Mouse (Mus musculus) lung, postnatal 0 days (tissue): ENCODE data around the gene Ifna15. TPM values are rescaled to one million over a fixed set of nuclear protein-coding genes. Genes with fewer than 3 reads are reported as not detected.
A peak's percentile ranks its signal among the peaks of the same experiment; 100 is the strongest.

Experiments used
- ATAC-seq: fragments of 200-750 bp; cut with Nextera tagmentation; 2 replicates; pipeline ENCODE4 v1.8.0; 2017; ENCODE audit warnings: moderate library complexity
- DNase-seq: peaks from one replicate; pipeline ENCODE4 v3.0.0-alpha.2; 2016; ENCODE audit warnings: low spot score
- H3K27ac ChIP-seq: fragments of 300-500 bp; sonication (generic); 2 replicates; pipeline ENCODE4 v1.5.1; 2014; ENCODE audit warnings: antibody characterized with exemption, mild to moderate bottlenecking, low read length, mixed read lengths
- H3K27me3 ChIP-seq: fragments of 300-500 bp; sonication (generic); replicated peaks from 2 replicates; pipeline ENCODE4 v1.6.1; 2014; ENCODE audit warnings: low read length, mixed read lengths; ENCODE audit not compliant: insufficient read depth
- H3K36me3 ChIP-seq: fragments of 300-500 bp; sonication (generic); 2 replicates; pipeline ENCODE4 v1.6.1; 2014; ENCODE audit warnings: low read length, mixed read lengths; ENCODE audit not compliant: insufficient read depth
- H3K4me1 ChIP-seq: fragments of 300-500 bp; sonication (generic); 2 replicates; pipeline ENCODE4 v1.6.1; 2014; ENCODE audit warnings: antibody characterized with exemption, low read depth, low read length, mixed read lengths; ENCODE audit not compliant: insufficient read depth
- H3K4me2 ChIP-seq: fragments of 300-500 bp; sonication (generic); replicated peaks from 2 replicates; pipeline ENCODE4 v1.6.1; 2014; ENCODE audit warnings: low read depth, mild to moderate bottlenecking, low read length, moderate library complexity, mixed read lengths
- H3K4me3 ChIP-seq: fragments of 300-500 bp; sonication (generic); 2 replicates; pipeline ENCODE4 v1.5.1; 2014; ENCODE audit warnings: low read depth, low read length
- H3K9ac ChIP-seq: fragments of 300-500 bp; sonication (generic); replicated peaks from 2 replicates; pipeline ENCODE4 v1.6.1; 2014; ENCODE audit warnings: low read depth, mild to moderate bottlenecking
- H3K9me3 ChIP-seq: fragments of 300-500 bp; sonication (generic); 2 replicates; pipeline ENCODE4 v1.6.1; 2016; ENCODE audit warnings: low read length, mixed read lengths
- CTCF ChIP-seq: IDR thresholded peaks from 2 replicates; pipeline ENCODE4 v1.5.1; 2016; ENCODE audit warnings: antibody characterized with exemption, mild to moderate bottlenecking
- EP300 ChIP-seq: IDR thresholded peaks from 2 replicates; pipeline ENCODE4 v1.6.1; 2016; ENCODE audit warnings: antibody characterized with exemption, mild to moderate bottlenecking, control low read depth
- WGBS: fragments of 180-500 bp; shearing (Covaris S2); extraction: QIAGEN DNeasy Blood & Tissue Kit; methylation state at CpG from one replicate; pipeline ENCODE4 v1.1.7; 2014; 5-methylcytosine and 5-hydroxymethylcytosine counted together
- polyA plus RNA-seq: library from polyadenylated mRNA; unstranded; fragments of >200 nt; fragmentation: Nextera tagmentation; extraction: Ambion mirVana; gene quantifications from 2 replicates; pipeline ENCODE4 v1.2.1, GENCODE M21; 2015

Gene Ifna15
- polyA plus RNA-seq, 1 experiment from 2014 or later: not detected

GRCm38 (mm10) chr4:88517957-88518356 is 40.1 kb downstream of the Ifna15 start:
- no peak for TF ChIP-seq EP300
- TF ChIP-seq CTCF: no peak
- no peaks in the 10 kb centered on the region for H3K4me1 ChIP-seq

GRCm38 (mm10) chr4:88515711-88516211 is 42.3 kb downstream of the Ifna15 start:
- H3K4me3 ChIP-seq: no peak overlapping the region
- DNase-seq (peak; percentile 79), ATAC-seq (peak; percentile 86)
- no peaks in the 10 kb centered on the region for H3K9me3 ChIP-seq
- H3K27me3 ChIP-seq: no peaks in the 10 kb centered on the region
- H3K4me2 ChIP-seq: peak overlapping the region; percentile 41
- WGBS: 5% methylated on average over 4 of the region's 4 CpGs
- no peaks in the 10 kb centered on the region for H3K4me1 ChIP-seq
- TF ChIP-seq CTCF: no peak; the same call in 1 of the 2 replicates
- TF ChIP-seq EP300: peak; percentile 49
- H3K36me3 ChIP-seq: no peaks in the 10 kb centered on the region
- no peak overlapping the region for H3K9ac ChIP-seq
- H3K27ac ChIP-seq: no peak overlapping the region

More at GRCm38 (mm10) chr4:88517957-88518356, 40.1 kb downstream of the Ifna15 start:
- H3K4me2 ChIP-seq: no peak overlapping the region
- H3K27ac ChIP-seq: no peak overlapping the region
- H3K9me3 ChIP-seq: no peaks in the 10 kb centered on the region
- no peaks in the 10 kb centered on the region for H3K36me3 ChIP-seq
- WGBS: 88% methylated on average over 2 of the region's 2 CpGs
- no peak for ATAC-seq
- H3K9ac ChIP-seq: no peak overlapping the region
- H3K4me3 ChIP-seq: no peak overlapping the region
- H3K27me3 ChIP-seq: no peaks in the 10 kb centered on the region
- no peak for DNase-seq

GRCm38 (mm10) chr4:88515250-88515649 is 42.8 kb downstream of the Ifna15 start:
- WGBS: 28% methylated on average over 2 of the region's 2 CpGs
- H3K4me2 ChIP-seq: peak overlapping the region; percentile 41
- H3K27ac ChIP-seq: no peak overlapping the region
- no peaks in the 10 kb centered on the region for H3K9me3 ChIP-seq
- no peak for TF ChIP-seq EP300
- TF ChIP-seq CTCF: no peak
- H3K27me3 ChIP-seq: no peaks in the 10 kb centered on the region
- no peaks in the 10 kb centered on the region for H3K36me3 ChIP-seq
- no peak for ATAC-seq
- no peak overlapping the region for H3K4me3 ChIP-seq
- peak; percentile 8 for DNase-seq
- H3K4me1 ChIP-seq: no peaks in the 10 kb centered on the region
- H3K9ac ChIP-seq: no peak overlapping the region

- Histone ChIP-seq H3K4me1 (no peaks in the 10 kb centered on the region), H3K27ac (no peak overlapping the region), H3K9me3 (no peaks in the 10 kb centered on the region), H3K36me3 (no peaks in the 10 kb centered on the region), H3K9ac (no peak overlapping the region), H3K27me3 (no peaks in the 10 kb centered on the region), H3K4me2 (no peak overlapping the region), H3K4me3 (no peak overlapping the region)
- WGBS: 28% methylated on average over 4 of the region's 4 CpGs
- DNase-seq (peak; percentile 65), ATAC-seq (peak; percentile 54)
- peak; percentile 82 for TF ChIP-seq CTCF
- no peak for TF ChIP-seq EP300
Measured at GRCm38 (mm10) chr4:88514403-88514802, 43.6 kb downstream of the Ifna15 start.

GRCm38 (mm10) chr4:88513743-88514142 is 44.3 kb downstream of the Ifna15 start:
- no peak overlapping the region for H3K27ac ChIP-seq
- no peak overlapping the region for H3K9ac ChIP-seq
- H3K4me2 ChIP-seq: no peak overlapping the region
- no peaks in the 10 kb centered on the region for H3K27me3 ChIP-seq
- ATAC-seq (no peak), DNase-seq (no peak)
- 82% methylated on average over 4 of the region's 4 CpGs for WGBS
- no peaks in the 10 kb centered on the region for H3K9me3 ChIP-seq
- H3K4me1 ChIP-seq: no peaks in the 10 kb centered on the region
- H3K4me3 ChIP-seq: no peak overlapping the region
- H3K36me3 ChIP-seq: no peaks in the 10 kb centered on the region
- TF ChIP-seq CTCF (no peak), EP300 (no peak)

Other genes with a start within 250 kb of the Ifna15 start
- 10.2 and 11.3 TPM in 2 replicates for gene Hacd4, start 119.3 kb downstream of the Ifna15 start, polyA plus RNA-seq
- not detected in 2 replicates for gene Ifnb1, start 35.5 kb downstream of the Ifna15 start, polyA plus RNA-seq
- not detected in 2 replicates for gene Ifna14, start 13.6 kb upstream of the Ifna15 start, polyA plus RNA-seq
- gene Ifna9, start 34.1 kb upstream of the Ifna15 start, polyA plus RNA-seq: not detected in 2 replicates
- gene Ifna12, start 45.1 kb upstream of the Ifna15 start, polyA plus RNA-seq: not detected in 2 replicates
- not detected in 2 replicates for gene C87499, start 76.2 kb upstream of the Ifna15 start, polyA plus RNA-seq
- not detected in 2 replicates for gene Ifna13, start 86.2 kb upstream of the Ifna15 start, polyA plus RNA-seq
- not detected in 2 replicates for gene Ifna16, start 118.7 kb upstream of the Ifna15 start, polyA plus RNA-seq
- gene Ifna2, start 125.7 kb upstream of the Ifna15 start, polyA plus RNA-seq: not detected in 2 replicates
- gene Ifnab, start 133.1 kb upstream of the Ifna15 start, polyA plus RNA-seq: not detected in 2 replicates
- gene Gm26566, start 163.6 kb upstream of the Ifna15 start, polyA plus RNA-seq: 0.19 TPM in 1 of 2 replicates, not detected in the other
- gene Klhl9, start 164.2 kb upstream of the Ifna15 start, polyA plus RNA-seq: 54.1 and 59.7 TPM in 2 replicates
- not detected in 2 replicates for gene Gm13271, start 196.6 kb upstream of the Ifna15 start, polyA plus RNA-seq
- 0.38 and 0.44 TPM in 2 replicates for gene Gm13283, start 201.9 kb upstream of the Ifna15 start, polyA plus RNA-seq
- gene Gm13290, start 215.6 kb upstream of the Ifna15 start, polyA plus RNA-seq: 0.40 TPM in 1 of 2 replicates, not detected in the other
- not detected in 2 replicates for gene Gm13289, start 218.7 kb upstream of the Ifna15 start, polyA plus RNA-seq
- gene Gm13272, start 221.6 kb upstream of the Ifna15 start, polyA plus RNA-seq: not detected in 2 replicates
- gene Ifnz, start 223.9 kb upstream of the Ifna15 start, polyA plus RNA-seq: 0.26 and 0.61 TPM in 2 replicates
- gene Gm13276, start 227.5 kb upstream of the Ifna15 start, polyA plus RNA-seq: 0.30 TPM in 1 of 2 replicates, not detected in the other
- not detected in 2 replicates for gene Gm13277, start 230.4 kb upstream of the Ifna15 start, polyA plus RNA-seq
- not detected in 2 replicates for gene Gm13278, start 233.3 kb upstream of the Ifna15 start, polyA plus RNA-seq
- gene Gm13275, start 236.2 kb upstream of the Ifna15 start, polyA plus RNA-seq: not detected in 2 replicates
- not detected in 2 replicates for gene Gm13279, start 239.2 kb upstream of the Ifna15 start, polyA plus RNA-seq
- gene Gm13285, start 241.4 kb upstream of the Ifna15 start, polyA plus RNA-seq: 1.8 and 2.4 TPM in 2 replicates
- not detected in 2 replicates for gene Gm13287, start 245.0 kb upstream of the Ifna15 start, polyA plus RNA-seq
- gene Gm13288, start 247.3 kb upstream of the Ifna15 start, polyA plus RNA-seq: 0.05 TPM in 1 of 2 replicates, not detected in the other